Mouse (Mus musculus) naive thymus-derived CD4-positive, alpha-beta T cell, adult 2 months (primary cell): Measurements from ENCODE around the gene Ubr7.

Experiments used
- DNase-seq: peaks from one replicate; pipeline ENCODE4 v3.0.0-alpha.2; 2011; ENCODE audit warnings: low read depth

Ubr7 gene

GRCm38 (mm10) chr12:102826399-102826798, 68.6 kb downstream of the Ubr7 start:
- DNase-seq = no peak

GRCm38 (mm10) chr12:102827119-102827518, 69.4 kb downstream of the Ubr7 start:
- no peak for DNase-seq
